Mouse (Mus musculus): ENCODE results near the gene Fam19a4.

DNA sequence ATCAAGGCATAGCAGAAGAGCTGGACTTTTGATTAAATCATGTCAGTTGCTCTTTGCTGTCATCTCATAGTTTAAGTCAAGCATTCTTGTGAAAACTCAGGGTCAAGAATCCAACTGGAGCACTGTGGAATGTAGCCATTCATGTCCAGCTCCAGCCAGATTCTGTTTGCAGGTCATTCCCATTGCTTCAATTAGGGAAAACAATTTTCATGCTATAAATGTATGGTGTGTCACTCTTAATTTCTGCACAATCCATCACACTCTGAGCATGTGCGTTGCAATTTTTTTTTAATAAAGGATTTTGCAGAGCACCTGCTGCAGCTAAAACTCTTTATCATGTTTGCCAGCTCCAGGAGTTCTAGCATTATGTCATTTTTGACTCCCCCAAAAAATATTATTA lies 261.5 kb downstream of the Fam19a4 start:
- TF ChIP-seq POLR2A (IDR thresholded peaks at IDR 0.05; ENCODE audit: borderline replicate concordance, insufficient read depth, low read length) (no peak), CTCF (IDR thresholded peaks at IDR 0.05; ENCODE audit: borderline replicate concordance, insufficient read depth, low read depth, low read length) (no peak)

All from cerebellum, adult 2 months (tissue).